Mouse (Mus musculus): ENCODE measurements around the gene Shc3.

Gene Shc3

DNA sequence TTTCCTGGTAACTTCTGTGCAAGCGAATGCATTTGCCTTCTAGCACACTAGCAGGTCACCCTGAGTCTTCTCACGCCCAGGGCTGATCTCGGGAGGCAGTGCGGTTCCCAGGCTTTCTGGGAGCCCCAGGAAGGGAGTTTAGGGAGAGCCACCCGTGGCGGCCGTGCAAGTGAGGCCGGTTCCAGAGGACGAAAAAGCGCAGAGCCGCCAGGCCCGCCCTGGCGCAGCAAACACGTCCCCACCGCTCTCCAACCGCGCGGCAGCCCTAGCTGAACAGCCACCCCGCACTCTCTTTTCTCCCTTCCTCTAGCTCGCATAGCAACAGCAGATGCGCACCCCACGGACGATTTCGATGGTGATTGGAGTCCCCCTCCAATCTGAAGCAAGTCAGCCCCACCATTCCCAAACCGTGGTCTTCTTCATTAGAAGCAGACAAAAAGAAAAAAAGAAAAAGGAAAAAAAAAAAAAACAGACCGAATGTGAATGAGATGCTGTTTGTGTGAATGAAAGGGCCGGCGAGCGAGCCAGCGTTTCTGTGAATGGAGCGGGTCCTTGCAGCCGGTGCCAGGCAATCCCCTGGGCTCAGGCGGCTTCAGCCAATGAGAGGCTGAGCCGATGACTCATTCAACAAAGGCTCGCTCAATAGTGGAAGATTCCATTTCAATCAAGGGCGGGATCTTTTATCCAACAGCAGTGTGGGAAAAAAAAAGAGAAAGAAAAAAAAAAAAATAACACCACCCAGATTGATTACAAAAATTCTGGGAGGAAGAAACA, at the start of gene Shc3:
Gene Shc3 (minus strand): TSS at position 509 of the 774 bp plus-strand sequence.
- DNase-seq (ENCODE audit: low spot score in 2 of 2), result peak; percentile 47 to 65

DNA sequence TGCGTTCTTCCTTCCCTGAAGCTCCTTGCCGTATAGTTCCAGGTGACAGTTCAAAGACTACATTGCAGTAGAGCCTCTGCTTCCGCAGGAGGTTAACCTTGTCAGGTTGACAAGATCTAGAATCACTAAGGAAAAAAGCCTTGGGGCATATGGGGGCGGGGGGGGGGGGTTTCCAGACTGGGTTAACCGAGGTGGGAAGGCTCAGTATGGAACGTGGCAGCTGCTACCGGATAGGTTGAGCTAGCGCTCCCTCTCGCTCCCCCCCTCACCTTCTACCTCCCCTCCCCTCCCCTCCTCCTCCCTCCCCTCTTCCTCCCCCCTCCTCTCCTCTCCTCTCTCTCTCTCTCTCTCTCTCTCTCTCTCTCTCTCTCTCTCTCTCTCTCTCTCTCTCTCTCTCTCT, 49.4 kb upstream of the Shc3 start:
- DNase-seq (ENCODE audit: low spot score in 2 of 2), result no peak

DNA sequence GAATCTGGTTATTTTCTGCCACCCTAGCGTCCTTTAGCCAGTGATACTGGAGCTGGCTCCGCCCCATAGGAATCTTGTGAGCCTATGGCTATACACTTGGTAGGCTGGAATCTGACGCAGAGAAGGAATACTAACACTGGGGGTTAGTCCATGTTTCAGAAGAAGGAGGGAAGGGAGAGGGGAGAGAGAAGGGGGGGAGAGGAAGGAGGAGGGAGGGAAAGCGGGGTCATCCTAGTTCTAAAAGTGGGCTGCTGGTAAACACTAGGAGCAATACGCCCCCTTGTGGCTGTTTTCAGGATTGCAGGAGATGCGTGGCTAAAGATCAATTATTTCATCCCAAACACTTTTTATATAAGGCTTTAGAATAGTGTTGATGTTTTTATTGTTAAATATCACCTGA, 48.6 kb upstream of the Shc3 start:
- DNase-seq (ENCODE audit: low spot score in 2 of 2), result peak; percentile 55 to 73

DNA sequence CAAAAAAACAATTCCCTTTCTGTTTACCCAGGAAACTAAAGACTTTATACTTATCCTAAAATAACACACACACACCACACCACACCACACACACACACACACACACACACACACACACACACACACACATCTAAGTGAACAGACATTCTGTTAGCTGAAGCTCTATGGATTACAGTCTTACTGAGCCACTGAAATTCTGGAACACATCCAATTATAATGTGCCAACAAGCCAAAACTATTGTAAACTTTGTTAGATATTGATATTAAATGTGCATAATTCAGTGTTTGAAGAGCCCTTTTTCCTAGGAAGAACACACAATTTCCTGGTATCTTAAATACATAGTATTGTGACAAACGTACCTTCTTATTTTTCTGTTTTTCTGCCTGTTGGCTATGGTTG, 48.1 kb upstream of the Shc3 start:
- DNase-seq (ENCODE audit: low spot score in 2 of 2), result no peak

DNA sequence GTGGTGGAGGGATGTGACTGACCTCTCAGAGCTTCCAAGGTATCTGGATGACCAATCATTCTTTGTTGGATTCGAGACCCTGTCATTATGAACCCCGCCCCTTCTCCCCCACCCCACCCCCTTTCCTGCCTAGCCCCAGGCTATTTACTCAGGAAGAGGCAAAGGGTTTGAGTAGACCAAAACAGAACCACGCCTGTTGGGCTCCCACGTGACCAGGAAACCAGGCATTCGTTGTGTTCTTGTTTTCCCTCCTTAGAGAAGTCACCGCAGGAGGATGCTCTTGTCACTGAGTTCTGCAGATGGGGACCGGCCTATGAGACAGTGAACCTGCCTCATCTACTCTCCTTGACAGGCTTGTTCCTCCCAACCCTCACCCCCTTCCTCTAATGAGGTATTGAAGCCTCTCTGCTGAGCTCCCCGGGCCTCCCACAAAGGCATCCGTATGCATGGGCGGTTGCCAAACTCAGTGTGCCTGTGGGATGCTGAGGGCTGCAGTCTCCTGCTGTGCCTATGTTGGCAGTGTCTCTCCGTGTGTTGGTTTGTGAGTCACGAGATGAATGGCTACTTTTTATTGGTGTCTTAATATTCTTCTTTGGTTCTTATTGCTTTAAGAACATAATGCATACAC, 47.3 kb upstream of the Shc3 start:
- DNase-seq (ENCODE audit: low spot score in 2 of 2), result peak; percentile 41 to 65

DNA sequence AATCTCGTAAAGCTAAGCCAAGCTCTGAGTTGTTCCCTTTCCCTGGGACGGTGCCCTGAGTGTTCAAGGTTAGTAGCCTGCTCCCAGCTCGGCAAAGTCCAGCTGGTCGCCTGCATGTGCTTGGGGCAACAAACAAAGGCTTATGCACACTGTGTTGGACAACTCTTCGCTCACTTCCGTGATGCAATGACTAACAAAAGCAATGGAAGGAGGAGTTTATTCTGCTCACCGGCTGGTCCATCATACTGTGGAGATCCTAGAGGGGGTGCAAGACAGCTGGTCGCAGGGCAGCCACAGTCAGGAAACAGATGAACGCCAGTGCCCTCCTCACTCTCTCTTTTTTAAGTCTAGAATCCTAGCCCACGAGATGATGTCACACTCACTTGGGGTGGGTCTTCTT, 46.6 kb upstream of the Shc3 start:
- no peak for DNase-seq (ENCODE audit: low spot score in 2 of 2)

DNA sequence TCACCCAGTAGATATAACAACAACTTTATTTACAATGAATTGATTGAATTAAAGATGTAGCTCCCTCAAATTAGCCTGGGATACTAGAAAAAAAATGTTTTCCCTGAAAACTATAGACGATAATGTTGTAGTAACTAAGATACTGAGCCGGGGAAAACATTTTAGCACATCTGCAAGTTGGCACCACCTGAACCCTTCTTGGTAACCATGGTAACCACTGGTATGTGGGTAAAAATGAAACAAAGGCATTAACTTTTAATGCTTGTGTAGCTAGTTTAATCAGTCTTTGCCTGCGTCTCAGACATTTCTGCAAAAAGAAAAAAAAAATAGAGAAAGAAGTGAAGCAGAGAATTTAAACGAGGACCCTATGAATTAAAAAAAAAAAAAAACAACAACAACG, 42.3 kb upstream of the Shc3 start:
- no peak for DNase-seq (ENCODE audit: low spot score in 2 of 2)

DNA sequence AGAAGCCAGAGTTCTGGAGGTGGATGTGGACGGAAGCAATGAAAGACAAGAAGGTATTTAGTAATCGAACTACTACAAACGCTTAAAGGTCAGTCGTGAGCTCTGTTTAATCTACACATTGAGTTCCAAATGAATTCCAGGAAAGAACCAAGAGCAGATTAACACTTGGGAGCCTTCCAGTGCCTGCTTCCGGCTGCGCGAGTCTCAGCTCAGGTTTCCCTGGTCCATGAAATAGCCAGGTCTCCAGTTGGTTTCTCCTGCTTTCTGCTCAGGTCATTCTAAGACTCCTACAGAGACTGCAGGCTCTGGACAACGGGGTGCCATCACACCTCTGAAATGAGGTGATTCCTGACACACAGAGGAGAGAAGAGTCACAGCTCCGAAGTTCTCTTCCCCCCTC, 41.8 kb upstream of the Shc3 start:
- DNase-seq (ENCODE audit: low spot score in 2 of 2), result no peak

DNA sequence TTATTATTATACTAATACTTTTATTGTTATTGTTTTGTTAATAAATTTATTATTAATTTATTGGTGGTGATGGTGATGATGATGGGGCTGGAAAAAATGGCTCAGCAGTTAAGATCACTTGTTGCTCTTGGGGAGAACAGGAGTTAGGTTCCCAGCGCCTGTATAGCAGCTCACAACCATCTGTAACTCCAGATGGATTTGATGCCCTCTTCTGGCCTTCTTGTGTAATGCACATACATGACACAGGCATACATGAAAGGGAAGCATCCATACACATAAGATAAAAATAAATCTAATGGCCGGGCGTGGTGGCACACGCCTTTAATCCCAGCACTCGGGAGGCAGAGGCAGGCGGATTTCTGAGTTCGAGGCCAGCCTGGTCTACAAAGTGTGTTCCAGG, 40.0 kb upstream of the Shc3 start:
- no peak for DNase-seq (ENCODE audit: low spot score in 2 of 2)

DNA sequence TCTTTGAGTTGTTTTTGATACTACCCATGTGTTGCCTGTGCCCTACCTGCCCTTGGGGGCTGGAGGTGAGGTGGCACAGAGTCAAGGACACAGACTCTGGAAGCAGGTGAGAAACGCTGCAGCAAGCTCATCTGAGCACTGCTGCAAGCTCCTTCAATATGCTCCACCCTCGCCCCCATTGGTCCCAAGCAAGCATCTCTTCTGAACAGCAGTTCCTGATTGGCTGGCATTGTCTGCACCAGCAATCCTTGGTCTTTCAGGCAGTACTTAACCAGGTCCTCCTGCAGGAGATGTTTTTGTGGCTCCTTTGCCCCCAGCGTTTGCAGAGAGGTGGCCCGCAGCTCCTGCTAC, 34.6 kb upstream of the Shc3 start:
- peak; percentile 29 to 48 for DNase-seq (ENCODE audit: low spot score in 2 of 2)

DNA sequence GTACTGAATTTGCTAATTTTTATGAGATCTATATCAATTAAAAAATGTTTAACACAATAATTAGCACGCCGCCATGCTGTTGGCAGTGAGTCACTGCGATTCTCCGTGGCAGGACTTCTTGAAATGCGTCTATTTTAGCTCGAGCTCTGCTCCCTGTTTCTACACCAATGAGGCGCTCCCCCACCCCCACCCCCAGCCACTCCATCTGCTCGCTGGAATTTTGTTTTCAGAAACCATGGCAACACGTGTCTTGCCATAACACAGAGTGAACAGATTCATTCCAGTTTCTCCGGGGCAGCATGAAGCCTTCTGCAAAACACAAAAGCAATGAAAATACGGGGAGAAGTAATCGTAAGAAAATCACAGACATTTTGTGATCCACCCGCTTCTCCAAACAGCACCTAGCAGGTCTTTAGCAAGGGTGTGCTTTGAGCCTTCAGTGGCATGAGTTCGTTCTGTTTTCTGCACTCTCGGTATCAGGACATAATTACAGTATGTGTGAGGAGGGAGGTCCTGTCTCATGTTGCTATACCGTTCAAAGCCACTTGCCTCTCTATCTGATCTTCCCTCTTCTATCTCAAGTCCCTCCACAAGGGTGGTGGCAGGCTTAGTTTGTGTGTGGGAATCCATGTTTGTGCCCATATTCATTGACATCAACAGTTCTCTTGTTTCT, 34.1 kb upstream of the Shc3 start:
- DNase-seq (ENCODE audit: low spot score in 2 of 2), result peak in 1 of 2 experiments; percentile 38

DNA sequence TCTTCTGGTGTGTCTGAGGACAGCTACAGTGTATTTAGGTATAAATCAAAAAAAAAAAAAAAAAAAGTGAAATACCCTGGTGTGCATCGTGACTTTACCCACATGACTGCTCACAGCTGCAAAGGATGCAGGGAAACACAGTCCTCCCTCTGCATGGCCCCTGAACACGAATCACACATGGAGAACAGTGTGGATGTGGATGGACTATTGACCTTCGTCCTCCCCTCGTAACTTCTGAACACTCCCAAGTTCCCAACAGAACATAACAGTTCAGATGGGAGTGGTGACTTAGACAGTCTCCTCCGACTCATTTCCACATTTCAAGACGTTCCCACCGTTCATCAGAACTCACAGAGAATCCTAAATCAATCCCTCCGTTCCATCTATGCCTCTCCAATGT, 33.5 kb upstream of the Shc3 start:
- no peak for DNase-seq (ENCODE audit: low spot score in 2 of 2)

DNA sequence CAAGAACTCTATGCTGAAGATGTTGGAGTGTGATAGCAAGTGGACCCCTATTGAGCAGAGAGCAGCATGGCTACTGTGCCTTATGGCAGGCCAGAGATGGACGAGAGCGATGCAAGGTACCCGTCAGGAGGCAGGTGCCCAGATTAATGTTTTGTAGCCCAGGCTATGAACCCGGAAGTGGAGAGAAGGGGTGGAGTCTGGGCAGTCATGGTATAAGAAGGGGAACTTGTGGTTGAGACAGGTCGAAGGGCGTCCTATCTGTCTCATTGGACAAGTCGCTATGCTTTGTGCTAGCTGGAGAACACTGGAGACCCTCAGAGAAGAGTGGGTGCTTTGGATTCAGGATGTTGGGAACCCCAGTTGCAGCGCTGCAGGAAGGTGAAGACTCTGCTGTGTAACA, 30.9 kb upstream of the Shc3 start:
- no peak for DNase-seq (ENCODE audit: low spot score in 2 of 2)

DNA sequence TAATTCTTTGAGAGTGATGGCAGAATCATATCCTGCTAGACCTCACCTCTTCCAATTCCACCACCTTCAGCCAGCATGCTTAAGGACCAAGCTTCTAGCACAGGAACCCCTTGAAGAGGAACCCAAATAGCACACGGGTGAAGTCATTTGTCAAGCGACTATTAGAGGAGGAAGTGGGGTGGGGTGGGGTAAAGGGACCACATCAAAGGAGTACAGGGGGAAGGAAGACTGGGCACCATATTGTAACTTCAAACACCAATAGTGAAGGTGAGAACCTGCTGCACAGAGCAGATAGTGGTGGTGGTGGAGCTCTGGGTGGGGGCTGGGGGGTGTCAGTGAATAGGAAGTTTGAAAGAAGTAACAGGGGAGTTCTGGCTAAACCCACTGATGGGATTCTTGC, 28.8 kb upstream of the Shc3 start:
- DNase-seq (ENCODE audit: low spot score in 2 of 2), result no peak

DNA sequence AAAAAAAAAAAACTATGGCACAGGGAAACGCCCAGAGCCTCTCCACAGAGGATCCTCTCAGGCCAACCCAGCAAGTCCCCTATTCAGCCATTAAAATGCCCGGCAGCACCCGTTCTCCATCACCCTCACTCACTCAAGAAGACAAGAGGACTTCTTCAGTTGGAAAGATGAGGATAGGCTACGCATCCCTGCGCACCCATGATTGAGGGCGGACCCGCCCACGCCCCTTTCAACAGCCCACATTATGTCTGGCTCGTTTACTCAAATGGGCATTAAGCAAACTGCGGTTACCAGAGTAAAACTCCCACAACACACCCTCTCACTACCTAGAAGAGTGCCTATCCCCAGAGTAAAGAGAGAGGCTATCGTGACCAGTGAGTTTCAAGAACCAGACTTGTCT, 26.2 kb upstream of the Shc3 start:
- no peak for DNase-seq (ENCODE audit: low spot score in 2 of 2)

DNA sequence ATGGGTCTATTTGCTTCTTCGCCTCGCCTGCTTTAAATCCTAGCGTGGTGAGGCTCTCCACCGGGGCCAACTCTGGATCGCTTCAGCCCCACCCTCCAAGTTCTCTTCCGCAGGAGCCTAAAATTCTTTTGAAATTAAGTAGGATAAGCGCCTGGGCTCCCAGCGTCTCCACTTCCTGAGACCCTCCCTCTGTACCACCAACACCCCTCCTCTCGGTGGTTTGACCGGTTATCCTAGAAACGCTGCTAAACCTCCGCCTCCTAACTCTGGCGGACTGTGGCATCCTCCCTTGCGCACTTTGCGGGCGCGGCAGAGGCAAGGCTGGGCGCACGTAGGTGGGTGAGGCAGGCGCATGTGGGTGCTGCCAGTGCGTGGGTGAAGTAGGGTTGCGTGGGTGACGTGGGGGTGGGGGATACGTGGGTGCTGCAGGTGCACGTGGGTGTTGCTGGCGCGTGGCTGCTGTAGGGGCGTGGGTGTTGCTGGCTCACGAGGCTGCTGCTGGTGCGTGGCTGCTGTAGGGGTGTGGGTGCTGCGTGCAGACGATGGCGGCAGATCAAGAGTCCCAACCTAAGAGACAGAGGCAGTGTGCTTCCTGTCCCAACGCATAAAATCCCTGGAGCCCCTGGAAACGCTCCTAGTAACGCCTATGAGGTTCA, 25.6 kb upstream of the Shc3 start:
- DNase-seq (ENCODE audit: low spot score in 2 of 2), result peak in 1 of 2 experiments; percentile 39

DNA sequence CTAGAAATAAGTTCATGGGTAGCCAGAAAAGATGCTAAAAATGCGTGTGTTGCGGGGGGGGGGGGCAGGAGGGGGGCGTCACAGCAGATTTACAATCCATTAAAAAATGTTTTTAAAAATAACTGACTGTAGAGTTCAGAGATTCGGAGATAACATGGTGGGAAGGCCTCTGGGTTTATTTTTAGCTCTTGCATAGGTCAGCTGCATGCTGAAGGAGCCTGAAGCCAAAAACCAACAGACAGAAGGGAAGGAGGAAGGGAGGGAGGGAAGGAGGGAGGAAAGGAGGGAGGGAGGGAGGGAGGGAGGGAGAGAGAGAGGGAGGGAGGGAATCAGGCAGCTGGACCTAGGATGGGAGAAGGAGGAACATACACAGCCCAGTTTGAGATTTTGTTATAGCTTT, 18.8 kb upstream of the Shc3 start:
- DNase-seq (ENCODE audit: low spot score in 2 of 2), result no peak

DNA sequence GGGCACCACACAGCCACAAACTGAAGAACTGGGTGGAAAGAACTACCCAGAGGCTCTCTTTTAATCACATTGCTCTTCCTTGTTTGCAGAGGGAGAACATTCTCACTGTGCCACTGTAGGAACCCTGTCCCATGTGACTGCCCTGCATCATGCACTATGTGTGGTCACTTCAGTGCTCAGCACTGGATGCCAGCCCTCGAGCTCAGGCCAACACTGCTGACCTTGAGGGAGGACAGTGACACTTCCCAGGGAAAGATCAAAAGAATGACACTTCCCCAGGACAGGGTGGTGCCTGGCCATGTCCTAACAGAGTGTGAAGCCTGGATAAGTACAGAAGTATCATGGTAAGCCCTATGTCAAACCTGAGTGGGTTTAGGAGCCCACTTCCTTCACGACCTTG, 13.0 kb upstream of the Shc3 start:
- no peak for DNase-seq (ENCODE audit: low spot score in 2 of 2)

DNA sequence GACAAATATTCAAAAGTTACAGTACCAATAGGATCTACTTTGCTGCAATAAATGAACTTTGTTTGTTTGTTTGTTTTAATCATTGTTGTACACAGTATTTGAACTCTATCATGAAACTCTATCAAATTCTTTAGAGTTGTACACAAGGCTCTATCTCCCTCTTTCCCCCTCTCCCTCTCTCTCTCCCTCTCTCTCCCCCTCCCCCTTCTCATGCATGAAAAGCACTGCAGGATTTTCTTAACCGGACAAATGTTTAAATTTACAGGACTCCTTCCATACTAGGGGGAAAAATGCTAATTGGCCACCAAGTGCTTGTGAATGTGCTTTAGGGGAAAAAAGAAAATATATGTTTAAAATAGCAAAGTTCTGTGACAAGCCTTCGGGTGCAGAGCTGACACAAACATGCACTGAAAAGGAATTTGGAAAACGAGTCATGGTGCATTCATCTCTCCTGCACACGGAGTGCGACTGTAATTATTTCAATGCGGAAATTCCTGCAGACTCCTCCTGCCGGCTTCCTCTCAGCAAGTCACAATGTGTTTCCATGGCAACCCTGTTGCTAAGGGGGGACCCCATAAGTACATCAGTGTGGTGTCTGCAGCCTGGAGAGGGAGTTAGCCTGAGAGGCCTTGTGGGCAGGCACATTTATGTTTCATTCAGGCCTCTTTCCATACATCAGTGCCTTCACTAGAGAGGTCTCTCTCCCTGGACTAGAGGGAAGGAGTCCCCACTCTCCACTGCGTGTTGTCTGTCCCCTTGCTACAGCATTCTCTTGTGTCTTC, 11.2 kb upstream of the Shc3 start:
- peak in 1 of 2 experiments; percentile 47 for DNase-seq (ENCODE audit: low spot score in 2 of 2)

DNA sequence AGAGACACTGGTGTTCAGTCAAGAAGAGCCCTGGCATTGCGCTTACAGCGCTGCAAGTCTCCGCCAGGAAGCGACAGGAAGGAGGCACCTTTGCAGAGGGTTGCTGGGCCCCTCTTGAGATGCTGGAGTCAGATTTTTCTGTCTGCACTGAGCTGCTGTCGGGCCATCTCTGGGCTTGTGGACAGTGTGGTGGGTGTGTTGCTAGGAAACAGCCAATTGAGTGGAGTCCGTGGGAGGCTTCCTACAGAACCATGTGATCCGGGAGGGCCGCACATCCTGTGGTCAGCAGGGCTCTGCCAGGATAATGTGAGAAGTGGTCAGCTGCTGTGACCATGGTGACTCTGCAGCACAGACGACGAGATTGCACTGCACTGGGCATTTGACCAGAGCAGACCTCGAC, 4.6 kb upstream of the Shc3 start:
- DNase-seq (ENCODE audit: low spot score in 2 of 2), result peak; percentile 38 to 48

DNA sequence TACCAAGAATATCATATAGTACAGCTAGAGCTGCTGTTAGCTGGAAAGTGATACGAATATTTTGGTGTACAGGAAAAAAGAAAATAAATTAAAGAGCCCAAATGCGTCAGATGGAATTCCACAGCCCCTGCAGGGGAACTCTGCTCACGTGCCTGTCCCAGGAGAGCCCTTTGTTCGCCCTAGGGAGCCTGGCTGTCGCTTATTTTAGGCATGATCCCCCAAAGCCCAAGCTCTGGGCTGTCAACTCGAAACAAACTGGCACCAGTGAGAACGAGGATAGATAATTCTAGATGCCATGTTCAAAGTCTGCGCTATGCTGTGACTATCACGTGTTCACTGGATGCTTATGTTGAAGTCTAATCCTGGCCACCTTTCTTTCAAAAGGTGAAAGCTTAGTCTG, 892 bp upstream of the Shc3 start:
- DNase-seq (ENCODE audit: low spot score in 2 of 2), result no peak

DNA sequence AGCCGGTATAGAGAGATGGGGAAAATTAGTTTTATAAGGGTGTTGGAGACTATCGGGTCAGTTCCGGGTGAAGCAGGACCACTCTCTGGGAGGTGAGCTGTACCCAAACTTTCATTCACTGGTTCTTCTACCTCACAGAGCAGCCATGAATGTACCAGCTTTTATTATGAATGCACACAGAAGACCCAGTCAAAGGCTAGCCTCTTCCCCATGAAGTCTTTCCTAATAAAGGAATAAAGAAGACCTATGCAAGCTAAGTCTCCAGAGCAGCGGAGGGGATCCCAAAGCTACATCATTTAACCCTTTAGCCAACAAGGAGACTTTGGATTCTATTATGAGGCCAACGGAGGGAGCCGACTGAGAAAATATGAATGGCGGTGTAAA, 458 bp upstream of the Shc3 start:
- no peak for DNase-seq (ENCODE audit: low spot score in 2 of 2)
